Mouse (Mus musculus) midbrain, embryonic 10.5 days (tissue): ENCODE measurements around the gene Btbd17. TPM values are rescaled to one million over a fixed set of nuclear protein-coding genes. Genes with fewer than 3 reads are reported as not detected.

Experiments used
- DNase-seq: peaks from one replicate; pipeline ENCODE4 v3.0.0-alpha.2; 2017; ENCODE audit warnings: low spot score
- H3K27ac ChIP-seq: fragments of 300-500 bp; sonication (generic); replicated peaks from 2 replicates; pipeline ENCODE4 v1.5.1; 2016; ENCODE audit warnings: mild to moderate bottlenecking
- H3K27me3 ChIP-seq: fragments of 300-500 bp; sonication (generic); 2 replicates; pipeline ENCODE4 v1.6.1; 2016; ENCODE audit warnings: low read depth, mild to moderate bottlenecking; ENCODE audit not compliant: poor library complexity, severe bottlenecking
- H3K36me3 ChIP-seq: fragments of 300-500 bp; sonication (generic); 2 replicates; pipeline ENCODE4 v1.6.1; 2016; ENCODE audit warnings: mild to moderate bottlenecking, moderate library complexity
- H3K4me1 ChIP-seq: fragments of 300-500 bp; sonication (generic); 2 replicates; pipeline ENCODE4 v1.6.1; 2016
- H3K4me3 ChIP-seq: fragments of 300-500 bp; sonication (generic); 2 replicates; pipeline ENCODE4 v1.5.1; 2016; ENCODE audit warnings: mild to moderate bottlenecking, moderate library complexity
- H3K9me3 ChIP-seq: fragments of 300-500 bp; sonication (generic); replicated peaks from 2 replicates; pipeline ENCODE4 v1.6.1; 2016; ENCODE audit warnings: mild to moderate bottlenecking
- WGBS: fragments of 180-500 bp; shearing (Covaris S2); methylation state at CpG from one replicate; pipeline ENCODE4 v1.1.7; 2016; 5-methylcytosine and 5-hydroxymethylcytosine counted together
- polyA plus RNA-seq: library from polyadenylated mRNA; unstranded; fragments of >200 nt; fragmentation: Nextera tagmentation; extraction: Ambion mirVana; gene quantifications from 2 replicates; pipeline ENCODE4 v1.2.1, GENCODE M21; 2016

The Btbd17 gene
- polyA plus RNA-seq, 1 experiment from 2014 or later: 57.3 TPM

DNA sequence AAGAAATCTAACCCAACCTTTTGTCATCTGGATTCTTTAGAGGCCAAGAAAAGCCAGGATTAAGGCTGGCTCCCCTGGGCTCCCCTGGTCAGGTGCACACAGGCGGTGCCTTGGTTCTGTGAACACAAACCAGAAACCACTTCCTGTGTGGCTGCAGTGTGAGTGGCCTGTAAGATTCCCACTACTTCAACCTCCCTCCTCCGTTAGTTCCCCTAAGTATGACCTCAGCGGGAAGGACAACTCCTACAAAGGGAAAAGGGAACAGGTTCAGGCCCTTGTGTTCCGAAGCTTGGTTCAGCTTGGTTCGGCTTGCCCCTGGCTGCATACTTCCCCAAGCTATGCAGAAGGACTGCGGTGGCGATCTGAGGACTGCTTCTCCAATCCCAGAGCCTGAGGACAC lies 22.4 kb upstream of the Btbd17 start:
- H3K4me1 ChIP-seq: peaks cover 46% of the 10 kb centered on the region
- no peak for DNase-seq
- no peaks in the 10 kb centered on the region for H3K36me3 ChIP-seq
- 95% methylated on average over 7 of the region's 7 CpGs for WGBS
- peaks cover 9% of the 10 kb centered on the region for H3K9me3 ChIP-seq
- no peak overlapping the region for H3K27ac ChIP-seq
- peaks cover 16% of the 10 kb centered on the region; the same call in 1 of the 2 replicates for H3K27me3 ChIP-seq
- no peak overlapping the region for H3K4me3 ChIP-seq

DNA sequence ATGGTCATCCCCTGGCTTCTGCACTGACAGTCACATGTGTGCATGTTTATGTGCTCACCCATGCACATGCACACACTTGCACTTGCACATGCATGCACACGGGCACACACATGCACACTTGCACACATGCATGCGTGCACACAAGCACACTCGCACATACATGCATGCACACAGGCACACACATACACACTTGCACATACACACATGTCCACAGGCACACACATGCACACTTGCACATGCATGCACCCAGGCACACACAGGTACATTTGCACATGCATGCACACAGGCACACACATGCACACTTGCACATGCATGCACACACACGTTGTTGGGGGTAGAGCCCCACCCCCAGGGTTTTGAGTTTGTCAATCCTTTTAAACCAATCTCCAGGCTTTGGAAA lies 21.2 kb upstream of the Btbd17 start:
- no peak for DNase-seq
- Histone ChIP-seq H3K27me3 (peaks cover 10% of the 10 kb centered on the region; the same call in 1 of the 2 replicates), H3K4me3 (no peak overlapping the region), H3K9me3 (peaks cover 9% of the 10 kb centered on the region), H3K4me1 (peaks cover 44% of the 10 kb centered on the region), H3K27ac (peak overlapping the region; percentile 1; the same call in 1 of the 2 replicates), H3K36me3 (no peaks in the 10 kb centered on the region)
- WGBS: 86% methylated on average over 4 of the region's 4 CpGs

DNA sequence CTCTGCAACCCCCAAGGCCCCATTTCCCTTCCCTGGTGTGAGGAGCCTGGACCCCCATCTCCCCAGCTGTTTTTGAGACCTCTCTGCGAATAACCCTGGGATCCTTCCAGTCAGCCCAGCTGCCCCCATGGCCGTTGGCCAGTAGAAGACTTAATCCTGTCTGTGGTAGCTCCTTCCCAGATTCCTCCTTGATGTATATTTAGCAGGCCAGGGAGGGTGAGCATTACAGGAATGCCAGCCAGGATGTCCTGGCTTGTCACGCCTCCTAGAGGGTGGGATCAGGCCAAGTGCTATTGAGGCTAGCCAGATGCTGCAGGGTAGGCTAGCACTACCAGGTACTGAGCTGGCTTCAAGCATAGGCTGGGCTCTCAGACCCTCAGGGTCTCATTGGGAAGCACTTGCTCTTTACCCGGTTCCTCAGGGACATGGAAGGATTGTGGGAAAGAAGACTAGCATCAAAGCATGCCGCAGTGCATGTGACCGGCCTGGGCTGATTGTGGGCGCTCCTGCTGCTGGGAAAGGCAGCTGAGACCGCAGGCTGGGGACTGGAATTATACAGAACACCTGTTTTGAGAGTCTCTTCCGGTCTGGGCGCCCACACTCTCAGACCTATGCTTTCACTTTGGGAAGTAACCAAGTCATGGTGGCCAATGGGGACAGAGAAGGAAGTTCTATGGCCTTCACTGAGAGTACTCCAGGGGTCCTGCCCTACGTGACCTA lies 19.3 kb upstream of the Btbd17 start:
- Histone ChIP-seq H3K36me3 (no peaks in the 10 kb centered on the region), H3K9me3 (peaks cover 9% of the 10 kb centered on the region), H3K4me1 (peaks cover 42% of the 10 kb centered on the region), H3K27me3 (no peaks in the 10 kb centered on the region), H3K4me3 (no peak overlapping the region), H3K27ac (no peak overlapping the region; the same call in 1 of the 2 replicates)
- no peak for DNase-seq
- 81% methylated on average over 11 of the region's 11 CpGs for WGBS

DNA sequence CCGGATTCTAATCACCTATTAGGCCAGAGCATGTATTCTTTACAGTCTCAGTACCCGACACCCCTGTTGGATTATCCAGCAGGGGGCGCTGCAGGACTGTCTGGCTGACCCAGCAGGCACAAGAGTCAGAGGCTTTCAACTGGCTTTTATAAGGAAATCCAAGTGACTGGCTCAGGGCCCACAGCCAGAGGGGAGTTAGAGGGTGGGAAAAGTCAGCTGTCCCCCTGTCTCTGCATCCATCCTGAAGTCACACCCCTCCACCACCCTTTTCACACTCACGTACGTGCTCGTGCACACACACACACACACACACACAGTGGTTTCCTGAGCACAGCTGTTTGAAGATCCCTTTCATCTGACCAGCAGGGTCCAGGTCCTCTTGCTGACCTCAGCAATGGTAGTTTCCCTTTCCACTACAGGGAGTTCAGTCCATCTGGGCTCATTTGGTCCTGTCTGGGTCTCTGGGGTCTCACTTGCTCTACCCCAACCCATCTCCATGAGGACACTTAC lies 17.0 kb upstream of the Btbd17 start:
- H3K4me3 ChIP-seq: no peak overlapping the region
- peak overlapping the region; percentile 61 for H3K27ac ChIP-seq
- peaks cover 32% of the 10 kb centered on the region for H3K4me1 ChIP-seq
- H3K9me3 ChIP-seq: no peaks in the 10 kb centered on the region
- H3K27me3 ChIP-seq: no peaks in the 10 kb centered on the region
- WGBS: 25% methylated on average over 6 of the region's 6 CpGs
- peak; percentile 90 for DNase-seq
- H3K36me3 ChIP-seq: no peaks in the 10 kb centered on the region

DNA sequence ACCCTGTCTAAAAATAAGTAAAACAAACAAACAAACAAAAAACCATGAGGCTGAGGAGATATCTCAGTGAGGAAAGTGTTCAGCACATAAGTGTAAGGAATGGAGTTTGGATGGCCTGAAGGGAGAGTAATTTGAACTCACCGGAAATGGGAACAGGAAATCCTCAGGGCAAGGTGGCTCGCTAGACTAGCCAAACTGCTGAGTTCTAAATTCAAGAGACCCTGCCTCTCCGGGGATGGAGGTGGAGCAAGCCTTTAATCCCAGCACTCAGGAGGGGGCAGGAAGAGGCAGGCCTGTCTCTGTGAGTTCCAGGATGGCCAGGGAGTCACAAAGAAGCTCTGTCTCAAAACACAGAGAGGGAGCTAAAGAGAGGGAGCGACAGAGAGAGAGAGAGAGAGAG lies 14.6 kb upstream of the Btbd17 start:
- Histone ChIP-seq H3K4me3 (no peak overlapping the region), H3K27me3 (no peaks in the 10 kb centered on the region), H3K4me1 (peaks cover 47% of the 10 kb centered on the region), H3K9me3 (no peaks in the 10 kb centered on the region), H3K36me3 (no peaks in the 10 kb centered on the region), H3K27ac (peak overlapping the region; percentile 18; the same call in 1 of the 2 replicates)
- DNase-seq: no peak
- 19% methylated on average over 4 of the region's 4 CpGs for WGBS

DNA sequence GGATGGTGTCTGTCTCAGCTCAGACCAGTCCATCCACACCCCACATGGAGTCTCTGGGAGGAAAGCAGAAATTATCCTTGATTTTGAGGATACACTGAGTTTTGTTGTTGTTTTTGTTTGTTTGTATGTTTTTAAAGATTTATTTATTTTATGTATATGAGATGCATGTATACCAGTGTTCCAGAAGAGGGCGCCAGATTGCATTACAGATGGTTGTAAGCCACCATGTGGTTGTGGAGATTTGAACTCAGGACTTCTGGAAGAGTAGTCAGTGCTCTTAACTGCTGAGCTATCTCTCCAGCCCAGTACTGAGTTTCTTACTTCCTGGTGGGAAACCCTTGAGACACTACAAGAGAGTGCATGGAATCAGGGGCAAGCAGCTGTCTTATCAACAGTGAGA lies 13.6 kb upstream of the Btbd17 start:
- Histone ChIP-seq H3K4me3 (no peak overlapping the region), H3K36me3 (no peaks in the 10 kb centered on the region), H3K4me1 (peaks cover 51% of the 10 kb centered on the region), H3K9me3 (no peaks in the 10 kb centered on the region), H3K27me3 (no peaks in the 10 kb centered on the region; the same call in 1 of the 2 replicates), H3K27ac (0 out of 2 replicates have a peak overlapping the region, but pooled peaks have one; percentile 28)
- DNase-seq: no peak
- WGBS: 75% methylated on average over 1 of the region's 1 CpGs

DNA sequence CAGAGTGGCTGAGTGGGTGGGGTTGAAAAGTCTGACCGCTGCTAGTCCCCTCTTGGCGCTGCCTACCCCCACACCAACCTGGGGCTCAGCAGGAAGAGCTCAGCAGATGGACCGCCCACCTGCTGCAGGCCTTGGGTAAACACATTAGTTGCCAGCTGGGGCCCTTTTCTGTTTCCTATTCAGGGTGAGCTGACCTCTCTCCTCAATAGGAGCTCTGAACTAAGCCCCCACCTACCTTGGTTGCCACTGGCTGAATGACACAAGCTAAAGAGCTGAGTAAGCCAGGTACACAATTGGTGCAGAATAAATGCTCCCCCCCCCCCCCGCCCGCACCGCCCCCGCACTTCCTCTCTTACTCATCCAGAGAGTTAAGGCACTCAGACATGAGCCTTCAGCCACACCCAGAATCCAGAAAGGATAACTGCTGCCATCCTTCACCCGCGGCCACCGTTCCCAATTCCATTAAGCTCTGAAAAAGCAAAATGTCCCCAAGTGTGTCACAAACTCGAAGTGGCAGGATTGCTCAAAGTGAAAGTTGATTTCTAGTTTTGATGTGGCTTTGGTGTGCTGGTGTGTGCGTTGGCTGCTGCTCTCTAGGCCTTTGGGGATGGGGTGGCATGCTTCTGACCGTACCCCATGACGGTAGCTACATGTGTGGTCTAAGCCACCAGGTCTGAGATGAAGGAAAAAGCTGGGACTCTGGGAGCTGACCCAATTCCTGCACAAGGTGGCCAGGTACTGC lies 12.1 kb upstream of the Btbd17 start:
- WGBS: 16% methylated on average over 14 of the region's 14 CpGs
- H3K27ac ChIP-seq: peak overlapping the region; percentile 78
- DNase-seq: peak; percentile 36
- no peak overlapping the region for H3K4me3 ChIP-seq
- peaks cover 63% of the 10 kb centered on the region for H3K4me1 ChIP-seq
- no peaks in the 10 kb centered on the region for H3K36me3 ChIP-seq
- no peaks in the 10 kb centered on the region; the same call in 1 of the 2 replicates for H3K27me3 ChIP-seq
- no peaks in the 10 kb centered on the region for H3K9me3 ChIP-seq

DNA sequence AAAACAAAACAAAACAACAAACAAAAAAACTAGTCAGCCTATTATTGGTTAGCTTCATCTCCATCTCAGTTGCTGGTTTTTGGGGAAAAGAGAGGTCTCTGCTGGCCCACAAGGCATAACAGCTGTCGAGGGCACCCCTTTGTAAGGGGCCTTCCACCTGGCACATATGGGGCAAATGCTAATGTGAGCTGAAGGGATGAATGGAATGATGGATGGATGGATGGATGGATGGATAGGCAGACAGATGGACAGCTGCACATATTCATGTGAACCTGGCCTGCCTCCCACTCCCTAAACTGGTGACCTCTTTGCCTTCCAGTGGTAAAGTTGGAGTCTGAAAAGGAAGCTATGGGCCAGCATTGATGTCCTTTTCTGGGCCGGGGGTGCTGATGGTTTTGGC lies 11.3 kb upstream of the Btbd17 start:
- Histone ChIP-seq H3K4me1 (peaks cover 68% of the 10 kb centered on the region), H3K4me3 (no peak overlapping the region), H3K36me3 (no peaks in the 10 kb centered on the region), H3K9me3 (no peaks in the 10 kb centered on the region), H3K27me3 (no peaks in the 10 kb centered on the region; the same call in 1 of the 2 replicates), H3K27ac (peak overlapping the region; percentile 78)
- WGBS: 64% methylated on average over 2 of the region's 2 CpGs
- no peak for DNase-seq

DNA sequence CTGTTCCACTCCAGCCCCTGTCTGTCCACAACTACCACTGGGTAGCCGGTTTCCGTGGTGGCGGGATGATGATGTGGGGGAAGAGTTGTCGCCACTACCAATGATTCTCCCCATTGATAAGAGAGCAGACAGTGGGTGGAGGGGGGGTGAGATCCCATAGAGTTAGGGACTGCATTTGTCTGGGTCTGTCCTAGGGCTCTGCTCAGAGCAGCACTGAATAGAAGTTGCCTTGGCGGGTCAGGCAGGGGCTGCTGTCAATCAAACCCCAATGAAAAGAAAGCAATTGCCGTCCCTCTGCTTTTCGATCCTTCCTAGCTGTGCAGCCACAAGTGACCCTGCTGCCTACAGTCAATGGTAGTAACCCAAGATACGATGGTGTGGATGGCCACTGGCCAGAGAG lies 8.2 kb upstream of the Btbd17 start:
- H3K4me1 ChIP-seq: peaks cover 65% of the 10 kb centered on the region
- no peaks in the 10 kb centered on the region for H3K36me3 ChIP-seq
- WGBS: 25% methylated on average over 8 of the region's 8 CpGs
- H3K9me3 ChIP-seq: no peaks in the 10 kb centered on the region
- 0 out of 2 replicates have a peak overlapping the region, but pooled peaks have one; percentile 2 for H3K4me3 ChIP-seq
- no peak for DNase-seq
- peak overlapping the region; percentile 77 for H3K27ac ChIP-seq
- no peaks in the 10 kb centered on the region; the same call in 1 of the 2 replicates for H3K27me3 ChIP-seq

DNA sequence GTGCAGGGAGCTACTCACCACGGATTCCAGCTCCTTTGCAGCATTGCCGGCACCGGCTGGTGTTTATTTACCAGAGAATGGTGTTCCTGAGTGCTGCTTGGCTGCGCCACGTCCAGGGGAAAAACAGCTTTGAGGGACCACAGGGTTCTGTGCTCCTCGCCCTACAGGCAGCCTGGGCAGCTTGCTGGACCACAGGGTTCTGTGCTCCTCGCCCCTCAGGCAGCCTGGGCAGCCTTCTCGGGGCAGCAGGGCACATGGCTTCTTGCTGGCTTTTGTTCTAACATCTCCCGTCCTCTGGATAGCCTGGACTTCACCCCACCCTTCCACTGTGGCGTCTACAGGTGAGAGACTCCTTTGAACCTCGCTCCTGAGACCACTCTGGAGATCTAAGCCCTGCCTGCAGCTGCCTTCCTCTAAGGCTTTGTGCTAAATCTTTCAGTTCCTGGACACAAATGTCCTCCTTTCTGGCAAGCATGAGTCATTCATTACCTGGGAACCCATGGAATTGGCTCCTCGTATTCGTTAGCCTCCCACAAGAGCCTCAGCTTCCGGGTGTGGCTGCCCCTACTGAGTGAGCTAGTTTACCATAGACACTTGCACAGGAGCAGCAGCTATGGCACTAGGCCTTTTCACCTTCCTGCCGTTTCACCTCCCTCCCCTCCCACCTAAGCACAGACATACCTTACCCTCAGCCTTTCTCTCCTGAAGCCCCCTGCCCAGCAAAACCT lies 7.0 kb upstream of the Btbd17 start:
- H3K4me1 ChIP-seq: peaks cover 56% of the 10 kb centered on the region
- no peaks in the 10 kb centered on the region; the same call in 1 of the 2 replicates for H3K27me3 ChIP-seq
- DNase-seq: no peak
- no peak overlapping the region for H3K4me3 ChIP-seq
- WGBS: 66% methylated on average over 15 of the region's 15 CpGs
- H3K27ac ChIP-seq: peak overlapping the region; percentile 77
- no peaks in the 10 kb centered on the region for H3K9me3 ChIP-seq
- H3K36me3 ChIP-seq: no peaks in the 10 kb centered on the region

DNA sequence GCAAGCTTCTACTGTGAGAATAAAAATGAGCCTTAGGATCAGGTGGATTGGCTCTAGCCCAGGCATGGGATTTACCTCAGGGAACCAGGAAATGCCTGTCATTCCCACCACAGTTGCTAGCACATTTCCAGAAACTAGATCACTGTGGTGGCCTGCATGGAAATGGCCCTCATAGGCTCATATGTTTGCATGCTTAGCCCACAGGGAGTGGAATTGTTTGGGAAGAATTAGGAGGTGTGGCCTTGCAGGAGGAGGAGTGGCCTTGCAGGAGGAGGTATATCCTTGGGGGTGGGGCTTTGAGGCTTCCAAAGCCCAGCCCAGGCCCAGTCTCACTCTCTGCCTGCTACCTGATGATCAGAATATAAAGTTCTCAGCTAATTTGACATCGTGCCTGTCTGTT lies 6.2 kb upstream of the Btbd17 start:
- no peaks in the 10 kb centered on the region; the same call in 1 of the 2 replicates for H3K27me3 ChIP-seq
- 91% methylated on average over 1 of the region's 1 CpGs for WGBS
- no peaks in the 10 kb centered on the region for H3K9me3 ChIP-seq
- no peak overlapping the region for H3K4me3 ChIP-seq
- peaks cover 54% of the 10 kb centered on the region for H3K4me1 ChIP-seq
- H3K27ac ChIP-seq: no peak overlapping the region
- no peaks in the 10 kb centered on the region for H3K36me3 ChIP-seq
- no peak for DNase-seq

DNA sequence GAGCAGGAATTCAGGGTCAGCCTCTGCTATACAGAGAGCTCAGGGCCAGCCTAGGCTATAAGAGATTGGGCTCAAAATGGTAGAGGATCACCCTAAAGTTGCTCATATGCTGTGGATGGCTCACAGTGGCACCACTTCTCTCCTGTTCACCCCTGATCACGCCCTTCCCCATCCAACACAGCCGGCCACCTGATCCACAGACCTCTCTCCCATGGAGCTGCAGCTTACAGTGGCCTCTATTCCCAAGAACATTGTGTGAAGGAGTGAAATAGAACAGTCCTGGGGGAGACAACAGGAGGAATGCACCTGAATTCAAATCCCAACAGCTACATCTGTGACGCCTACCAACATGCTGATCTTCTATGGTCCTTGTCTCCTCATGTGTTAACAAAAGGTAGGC lies 2.9 kb upstream of the Btbd17 start, which contains the start of gene Gpr142:
Gpr142 (plus strand) TSS at position 301 of the 400 bp plus-strand sequence.
- H3K36me3 ChIP-seq: no peaks in the 10 kb centered on the region
- no peaks in the 10 kb centered on the region for H3K9me3 ChIP-seq
- WGBS: 92% methylated on average over 3 of the region's 3 CpGs
- H3K27ac ChIP-seq: peak within 1 kb of the TSS; percentile 97; the same call in 1 of the 2 replicates
- H3K4me1 ChIP-seq: peaks cover 61% of the 10 kb centered on the region
- no peak for DNase-seq
- H3K27me3 ChIP-seq: peaks cover 8% of the 10 kb centered on the region
- no peak within 1 kb of the TSS for H3K4me3 ChIP-seq
